Mouse (Mus musculus): Measurements from ENCODE around the gene Ralgps1. TPM values are rescaled to one million over a fixed set of nuclear protein-coding genes. Genes with fewer than 3 reads are reported as not detected.

The Ralgps1 gene
- polyA plus RNA-seq, 1 experiment from 2014 or later: 1.1 TPM

- ATAC-seq (ENCODE audit: low read depth): peak; percentile 53
- Histone ChIP-seq H3K4me3 (ENCODE audit: low read depth, low read length) (no peak overlapping the region), H3K4me1 (ENCODE audit: control insufficient read depth, low read depth, low read length) (peaks cover 22% of the 10 kb centered on the region), H3K27me3 (ENCODE audit: control insufficient read depth, insufficient read depth, low read depth, low read length) (no peaks in the 10 kb centered on the region), H3K27ac (ENCODE audit: low read length) (no peak overlapping the region), H3K4me2 (ENCODE audit: low read depth, low read length) (no peak overlapping the region), H3K36me3 (ENCODE audit: control insufficient read depth, insufficient read depth) (no peaks in the 10 kb centered on the region), H3K9ac (ENCODE audit: low read depth, low read length) (no peak overlapping the region), H3K9me3 (replicated peaks; ENCODE audit: control insufficient read depth, low read length) (no peaks in the 10 kb centered on the region)
- 38% methylated on average over 4 of the region's 4 CpGs for WGBS (ENCODE audit: insufficient replicate concordance)
Measured at GRCm38 (mm10) chr2:33253572-33254190, 117.6 kb downstream of the Ralgps1 start.

- Histone ChIP-seq H3K36me3 (ENCODE audit: control insufficient read depth, insufficient read depth) (no peaks in the 10 kb centered on the region), H3K27me3 (ENCODE audit: control insufficient read depth, insufficient read depth, low read depth, low read length) (no peaks in the 10 kb centered on the region), H3K9ac (ENCODE audit: low read depth, low read length) (no peak overlapping the region), H3K4me3 (ENCODE audit: low read depth, low read length) (no peak overlapping the region), H3K4me1 (ENCODE audit: control insufficient read depth, low read depth, low read length) (peaks cover 22% of the 10 kb centered on the region), H3K9me3 (replicated peaks; ENCODE audit: control insufficient read depth, low read length) (no peaks in the 10 kb centered on the region), H3K27ac (ENCODE audit: low read length) (no peak overlapping the region), H3K4me2 (ENCODE audit: low read depth, low read length) (no peak overlapping the region)
- no peak for ATAC-seq (ENCODE audit: low read depth)
- 69% methylated on average over 6 of the region's 6 CpGs for WGBS (ENCODE audit: insufficient replicate concordance)
Measured at GRCm38 (mm10) chr2:33252751-33253150, 118.5 kb downstream of the Ralgps1 start.

GRCm38 (mm10) chr2:33249922-33250633 lies 121.2 kb downstream of the Ralgps1 start:
- no peak for ATAC-seq (ENCODE audit: low read depth)
- H3K9ac ChIP-seq (ENCODE audit: low read depth, low read length): no peak overlapping the region
- WGBS (ENCODE audit: insufficient replicate concordance): 37% methylated on average over 3 of the region's 3 CpGs

GRCm38 (mm10) chr2:33248549-33248948 lies 122.7 kb downstream of the Ralgps1 start:
- H3K36me3 ChIP-seq (ENCODE audit: control insufficient read depth, insufficient read depth): no peaks in the 10 kb centered on the region
- H3K4me2 ChIP-seq (ENCODE audit: low read depth, low read length): no peak overlapping the region
- no peak overlapping the region for H3K4me3 ChIP-seq (ENCODE audit: low read depth, low read length)
- ATAC-seq (ENCODE audit: low read depth): no peak
- H3K4me1 ChIP-seq (ENCODE audit: control insufficient read depth, low read depth, low read length): peaks cover 4% of the 10 kb centered on the region
- H3K27ac ChIP-seq (ENCODE audit: low read length): no peak overlapping the region
- H3K27me3 ChIP-seq (ENCODE audit: control insufficient read depth, insufficient read depth, low read depth, low read length): no peaks in the 10 kb centered on the region
- no peaks in the 10 kb centered on the region for H3K9me3 ChIP-seq (replicated peaks; ENCODE audit: control insufficient read depth, low read length)
- WGBS (ENCODE audit: insufficient replicate concordance): 80% methylated on average over 7 of the region's 7 CpGs
- H3K9ac ChIP-seq (ENCODE audit: low read depth, low read length): no peak overlapping the region

More at GRCm38 (mm10) chr2:33249922-33250633, 121.2 kb downstream of the Ralgps1 start:
- H3K27ac ChIP-seq (ENCODE audit: low read length): no peak overlapping the region
- H3K27me3 ChIP-seq (ENCODE audit: control insufficient read depth, insufficient read depth, low read depth, low read length): no peaks in the 10 kb centered on the region
- H3K4me2 ChIP-seq (ENCODE audit: low read depth, low read length): no peak overlapping the region
- H3K4me1 ChIP-seq (ENCODE audit: control insufficient read depth, low read depth, low read length): peaks cover 10% of the 10 kb centered on the region
- no peaks in the 10 kb centered on the region for H3K9me3 ChIP-seq (replicated peaks; ENCODE audit: control insufficient read depth, low read length)
- no peaks in the 10 kb centered on the region for H3K36me3 ChIP-seq (ENCODE audit: control insufficient read depth, insufficient read depth)
- H3K4me3 ChIP-seq (ENCODE audit: low read depth, low read length): no peak overlapping the region

- Histone ChIP-seq H3K4me3 (ENCODE audit: low read depth, low read length) (no peak overlapping the region), H3K27me3 (ENCODE audit: control insufficient read depth, insufficient read depth, low read depth, low read length) (no peaks in the 10 kb centered on the region), H3K4me1 (ENCODE audit: control insufficient read depth, low read depth, low read length) (peaks cover 4% of the 10 kb centered on the region), H3K36me3 (ENCODE audit: control insufficient read depth, insufficient read depth) (no peaks in the 10 kb centered on the region), H3K27ac (ENCODE audit: low read length) (no peak overlapping the region), H3K9me3 (replicated peaks; ENCODE audit: control insufficient read depth, low read length) (no peaks in the 10 kb centered on the region), H3K9ac (ENCODE audit: low read depth, low read length) (no peak overlapping the region), H3K4me2 (ENCODE audit: low read depth, low read length) (no peak overlapping the region)
- no peak for ATAC-seq (ENCODE audit: low read depth)
- 60% methylated on average over 5 of the region's 5 CpGs for WGBS (ENCODE audit: insufficient replicate concordance)
Measured at GRCm38 (mm10) chr2:33246841-33247240, 124.4 kb downstream of the Ralgps1 start.

- Histone ChIP-seq H3K4me1 (ENCODE audit: control insufficient read depth, low read depth, low read length) (peaks cover 4% of the 10 kb centered on the region), H3K27ac (ENCODE audit: low read length) (no peak overlapping the region), H3K9me3 (replicated peaks; ENCODE audit: control insufficient read depth, low read length) (no peaks in the 10 kb centered on the region), H3K9ac (ENCODE audit: low read depth, low read length) (no peak overlapping the region), H3K36me3 (ENCODE audit: control insufficient read depth, insufficient read depth) (no peaks in the 10 kb centered on the region), H3K4me2 (ENCODE audit: low read depth, low read length) (no peak overlapping the region), H3K4me3 (ENCODE audit: low read depth, low read length) (no peak overlapping the region), H3K27me3 (ENCODE audit: control insufficient read depth, insufficient read depth, low read depth, low read length) (no peaks in the 10 kb centered on the region)
- ATAC-seq (ENCODE audit: low read depth): no peak
Measured at GRCm38 (mm10) chr2:33245350-33245749, 125.9 kb downstream of the Ralgps1 start.

- H3K4me2 ChIP-seq (ENCODE audit: low read depth, low read length): no peak overlapping the region
- H3K27me3 ChIP-seq (ENCODE audit: control insufficient read depth, insufficient read depth, low read depth, low read length): no peaks in the 10 kb centered on the region
Measured at GRCm38 (mm10) chr2:33244880-33245279, 126.4 kb downstream of the Ralgps1 start.

GRCm38 (mm10) chr2:33237581-33237980 lies 133.7 kb downstream of the Ralgps1 start:
- H3K9ac ChIP-seq (ENCODE audit: low read depth, low read length): no peak overlapping the region
- no peak overlapping the region for H3K4me3 ChIP-seq (ENCODE audit: low read depth, low read length)
- no peak for ATAC-seq (ENCODE audit: low read depth)
- H3K27me3 ChIP-seq (ENCODE audit: control insufficient read depth, insufficient read depth, low read depth, low read length): no peaks in the 10 kb centered on the region
- no peaks in the 10 kb centered on the region for H3K36me3 ChIP-seq (ENCODE audit: control insufficient read depth, insufficient read depth)
- 65% methylated on average over 6 of the region's 6 CpGs for WGBS (ENCODE audit: insufficient replicate concordance)
- H3K4me1 ChIP-seq (ENCODE audit: control insufficient read depth, low read depth, low read length): no peaks in the 10 kb centered on the region
- no peak overlapping the region for H3K4me2 ChIP-seq (ENCODE audit: low read depth, low read length)
- H3K9me3 ChIP-seq (replicated peaks; ENCODE audit: control insufficient read depth, low read length): no peaks in the 10 kb centered on the region
- H3K27ac ChIP-seq (ENCODE audit: low read length): no peak overlapping the region

More at GRCm38 (mm10) chr2:33244880-33245279, 126.4 kb downstream of the Ralgps1 start:
- H3K9ac ChIP-seq (ENCODE audit: low read depth, low read length): no peak overlapping the region
- no peaks in the 10 kb centered on the region for H3K36me3 ChIP-seq (ENCODE audit: control insufficient read depth, insufficient read depth)
- no peaks in the 10 kb centered on the region for H3K9me3 ChIP-seq (replicated peaks; ENCODE audit: control insufficient read depth, low read length)
- no peak for ATAC-seq (ENCODE audit: low read depth)
- peaks cover 2% of the 10 kb centered on the region for H3K4me1 ChIP-seq (ENCODE audit: control insufficient read depth, low read depth, low read length)
- WGBS (ENCODE audit: insufficient replicate concordance): 72% methylated on average over 6 of the region's 6 CpGs
- no peak overlapping the region for H3K4me3 ChIP-seq (ENCODE audit: low read depth, low read length)
- no peak overlapping the region for H3K27ac ChIP-seq (ENCODE audit: low read length)

GRCm38 (mm10) chr2:33234848-33235247 lies 136.4 kb downstream of the Ralgps1 start:
- no peaks in the 10 kb centered on the region for H3K4me1 ChIP-seq (ENCODE audit: control insufficient read depth, low read depth, low read length)
- H3K9me3 ChIP-seq (replicated peaks; ENCODE audit: control insufficient read depth, low read length): no peaks in the 10 kb centered on the region
- 65% methylated on average over 4 of the region's 4 CpGs for WGBS (ENCODE audit: insufficient replicate concordance)
- no peak overlapping the region for H3K9ac ChIP-seq (ENCODE audit: low read depth, low read length)
- ATAC-seq (ENCODE audit: low read depth): no peak
- H3K36me3 ChIP-seq (ENCODE audit: control insufficient read depth, insufficient read depth): no peaks in the 10 kb centered on the region
- no peak overlapping the region for H3K4me3 ChIP-seq (ENCODE audit: low read depth, low read length)
- H3K27ac ChIP-seq (ENCODE audit: low read length): no peak overlapping the region
- H3K4me2 ChIP-seq (ENCODE audit: low read depth, low read length): no peak overlapping the region
- H3K27me3 ChIP-seq (ENCODE audit: control insufficient read depth, insufficient read depth, low read depth, low read length): no peaks in the 10 kb centered on the region

All from liver, embryonic 16.5 days (tissue).